Mouse (Mus musculus) hindbrain, postnatal 0 days (tissue): ENCODE measurements at regions not wholly inside any gene's neighbourhood (a gene's known extent, or its start where the extent isn't known, plus 50 kb on each side); places are given as distances from the start of the nearest gene placed in this dataset.

ENCODE experiments used
- ATAC-seq: fragments of 200-750 bp; cut with Nextera tagmentation; 2 replicates; pipeline ENCODE4 v1.8.0; 2017; ENCODE audit warnings: mild to moderate bottlenecking, moderate TSS enrichment, moderate library complexity
- DNase-seq: peaks from one replicate; pipeline ENCODE4 v3.0.0-alpha.2; 2015; ENCODE audit warnings: low spot score
- H3K27ac ChIP-seq: fragments of 300-500 bp; sonication (generic); 2 replicates; pipeline ENCODE4 v1.5.1; 2014; ENCODE audit warnings: mild to moderate bottlenecking
- H3K27me3 ChIP-seq: fragments of 300-500 bp; sonication (generic); 2 replicates; pipeline ENCODE4 v1.6.1; 2014; ENCODE audit warnings: low read length, mixed read lengths; ENCODE audit not compliant: insufficient read depth
- H3K36me3 ChIP-seq: fragments of 300-500 bp; sonication (generic); 2 replicates; pipeline ENCODE4 v1.6.1; 2014; ENCODE audit warnings: low read length, mixed read lengths; ENCODE audit not compliant: insufficient read depth
- H3K4me1 ChIP-seq: fragments of 300-500 bp; sonication (generic); 2 replicates; pipeline ENCODE4 v1.6.1; 2014; ENCODE audit warnings: antibody characterized with exemption, low read length, mixed read lengths; ENCODE audit not compliant: insufficient read depth
- H3K4me2 ChIP-seq: fragments of 300-500 bp; sonication (generic); 2 replicates; pipeline ENCODE4 v1.6.1; 2014; ENCODE audit warnings: low read depth, mild to moderate bottlenecking, low read length, moderate library complexity, mixed read lengths
- H3K4me3 ChIP-seq: fragments of 300-500 bp; sonication (generic); 2 replicates; pipeline ENCODE4 v1.5.1; 2014; ENCODE audit warnings: low read length
- H3K9ac ChIP-seq: fragments of 300-500 bp; sonication (generic); replicated peaks from 2 replicates; pipeline ENCODE4 v1.6.1; 2014; ENCODE audit warnings: mild to moderate bottlenecking, low read length, moderate library complexity, mixed read lengths
- H3K9me3 ChIP-seq: fragments of 300-500 bp; sonication (generic); 2 replicates; pipeline ENCODE4 v1.6.1; 2016; ENCODE audit warnings: low read length, mixed read lengths
- CTCF ChIP-seq: IDR thresholded peaks from 2 replicates; pipeline ENCODE4 v1.5.1; 2016; ENCODE audit warnings: antibody characterized with exemption, control low read depth, low read depth
- WGBS: fragments of 180-500 bp; shearing (Covaris S2); extraction: QIAGEN DNeasy Blood & Tissue Kit; methylation state at CpG from one replicate; pipeline ENCODE4 v1.1.7; 2014; 5-methylcytosine and 5-hydroxymethylcytosine counted together

- H3K4me3 ChIP-seq, result no peak overlapping the region
- TF ChIP-seq CTCF, result no peak
- ATAC-seq, result no peak
- no peaks in the 10 kb centered on the region for H3K36me3 ChIP-seq
- H3K9me3 ChIP-seq, result no peaks in the 10 kb centered on the region
- DNase-seq, result no peak
- H3K9ac ChIP-seq, result no peak overlapping the region
- no peaks in the 10 kb centered on the region for H3K27me3 ChIP-seq
- 24% methylated on average over 7 of the region's 7 CpGs for WGBS
- H3K4me2 ChIP-seq, result no peak overlapping the region
- H3K27ac ChIP-seq, result no peak overlapping the region
- H3K4me1 ChIP-seq, result no peaks in the 10 kb centered on the region
Observed at GRCm38 (mm10) chr1:190526634-190527033, 356.1 kb upstream of the Prox1 start.

GRCm38 (mm10) chr1:190526046-190526445 lies 355.5 kb upstream of the Prox1 start:
- no peak overlapping the region for H3K4me2 ChIP-seq
- H3K9ac ChIP-seq, result no peak overlapping the region
- no peak for TF ChIP-seq CTCF
- H3K36me3 ChIP-seq, result no peaks in the 10 kb centered on the region
- no peaks in the 10 kb centered on the region for H3K27me3 ChIP-seq
- no peaks in the 10 kb centered on the region for H3K9me3 ChIP-seq
- no peak for DNase-seq
- no peaks in the 10 kb centered on the region for H3K4me1 ChIP-seq
- 66% methylated on average over 6 of the region's 6 CpGs for WGBS
- H3K27ac ChIP-seq, result no peak overlapping the region
- ATAC-seq, result no peak
- no peak overlapping the region for H3K4me3 ChIP-seq

GRCm38 (mm10) chr1:190500106-190500505 lies 329.6 kb upstream of the Prox1 start:
- H3K9ac ChIP-seq, result no peak overlapping the region
- H3K4me2 ChIP-seq, result no peak overlapping the region
- DNase-seq (no peak), ATAC-seq (no peak)
- no peaks in the 10 kb centered on the region for H3K4me1 ChIP-seq
- no peaks in the 10 kb centered on the region for H3K36me3 ChIP-seq
- no peak for TF ChIP-seq CTCF
- 83% methylated on average over 8 of the region's 8 CpGs for WGBS
- no peaks in the 10 kb centered on the region for H3K9me3 ChIP-seq
- no peak overlapping the region for H3K4me3 ChIP-seq
- no peak overlapping the region for H3K27ac ChIP-seq
- H3K27me3 ChIP-seq, result no peaks in the 10 kb centered on the region

- Histone ChIP-seq H3K27ac (no peak overlapping the region), H3K4me3 (no peak overlapping the region), H3K4me2 (no peak overlapping the region), H3K9ac (no peak overlapping the region), H3K9me3 (no peaks in the 10 kb centered on the region), H3K27me3 (no peaks in the 10 kb centered on the region), H3K4me1 (no peaks in the 10 kb centered on the region), H3K36me3 (no peaks in the 10 kb centered on the region)
- no peak for TF ChIP-seq CTCF
- ATAC-seq (peak; percentile 69), DNase-seq (peak; percentile 66)
- WGBS, result 74% methylated on average over 4 of the region's 4 CpGs
Observed at GRCm38 (mm10) chr1:190497474-190497873, 327.0 kb upstream of the Prox1 start.

GRCm38 (mm10) chr1:190495741-190496520 lies 325.4 kb upstream of the Prox1 start:
- DNase-seq (no peak), ATAC-seq (no peak)
- no peak for TF ChIP-seq CTCF
- H3K9me3 ChIP-seq, result no peaks in the 10 kb centered on the region
- H3K36me3 ChIP-seq, result no peaks in the 10 kb centered on the region
- H3K4me3 ChIP-seq, result no peak overlapping the region
- H3K4me2 ChIP-seq, result no peak overlapping the region
- H3K4me1 ChIP-seq, result no peaks in the 10 kb centered on the region
- no peak overlapping the region for H3K9ac ChIP-seq
- H3K27ac ChIP-seq, result no peak overlapping the region
- WGBS, result 50% methylated on average over 10 of the region's 10 CpGs
- H3K27me3 ChIP-seq, result no peaks in the 10 kb centered on the region

GRCm38 (mm10) chr1:190486551-190487104 lies 316.1 kb upstream of the Prox1 start:
- H3K27ac ChIP-seq, result no peak overlapping the region
- H3K4me3 ChIP-seq, result no peak overlapping the region
- ATAC-seq (no peak), DNase-seq (no peak)
- H3K27me3 ChIP-seq, result no peaks in the 10 kb centered on the region
- no peak overlapping the region for H3K9ac ChIP-seq
- H3K36me3 ChIP-seq, result no peaks in the 10 kb centered on the region
- TF ChIP-seq CTCF, result no peak
- H3K4me2 ChIP-seq, result no peak overlapping the region
- H3K4me1 ChIP-seq, result no peaks in the 10 kb centered on the region
- no peaks in the 10 kb centered on the region for H3K9me3 ChIP-seq
- 67% methylated on average over 7 of the region's 7 CpGs for WGBS

GRCm38 (mm10) chr1:190483366-190483765 lies 312.9 kb upstream of the Prox1 start:
- WGBS, result 88% methylated on average over 13 of the region's 13 CpGs
- no peak for DNase-seq
- no peak overlapping the region for H3K4me3 ChIP-seq
- no peaks in the 10 kb centered on the region for H3K36me3 ChIP-seq
- H3K9ac ChIP-seq, result no peak overlapping the region
- no peaks in the 10 kb centered on the region for H3K4me1 ChIP-seq
- no peak overlapping the region for H3K4me2 ChIP-seq
- no peak for TF ChIP-seq CTCF
- H3K27me3 ChIP-seq, result no peaks in the 10 kb centered on the region
- no peak overlapping the region for H3K27ac ChIP-seq
- no peaks in the 10 kb centered on the region for H3K9me3 ChIP-seq
- no peak for ATAC-seq
